Mouse (Mus musculus) neural tube, embryonic 11.5 days (tissue): ENCODE measurements around the gene Nt5c2. TPM values are rescaled to one million over a fixed set of nuclear protein-coding genes. Genes with fewer than 3 reads are reported as not detected.

Experiments used
- ATAC-seq: fragments of 200-750 bp; cut with Nextera tagmentation; 2 replicates; pipeline ENCODE4 v1.8.0; 2017; ENCODE audit warnings: moderate number of reproducible peaks, mild to moderate bottlenecking, moderate TSS enrichment, moderate library complexity; ENCODE audit not compliant: insufficient read depth, low FRiP score, low TSS enrichment
- DNase-seq: peaks from one replicate; pipeline ENCODE4 v3.0.0-alpha.2; 2015; ENCODE audit warnings: low spot score
- H3K27ac ChIP-seq: fragments of 300-500 bp; sonication (generic); 2 replicates; pipeline ENCODE4 v1.5.1; 2014; ENCODE audit warnings: low read depth, mild to moderate bottlenecking, low read length
- H3K27me3 ChIP-seq: fragments of 300-500 bp; sonication (generic); 2 replicates; pipeline ENCODE4 v1.6.1; 2014; ENCODE audit warnings: mild to moderate bottlenecking, low read length, mixed read lengths; ENCODE audit not compliant: control insufficient read depth, insufficient read depth
- H3K36me3 ChIP-seq: fragments of 300-500 bp; sonication (generic); 2 replicates; pipeline ENCODE4 v1.6.1; 2014; ENCODE audit warnings: mild to moderate bottlenecking, low read length, moderate library complexity, mixed read lengths; ENCODE audit not compliant: control insufficient read depth, insufficient read depth
- H3K4me1 ChIP-seq: fragments of 300-500 bp; sonication (generic); 2 replicates; pipeline ENCODE4 v1.6.1; 2014; ENCODE audit warnings: low read length, mixed read lengths; ENCODE audit not compliant: control insufficient read depth, insufficient read depth
- H3K4me2 ChIP-seq: fragments of 300-500 bp; sonication (generic); 2 replicates; pipeline ENCODE4 v1.6.1; 2014; ENCODE audit warnings: low read depth, mild to moderate bottlenecking, moderate library complexity
- H3K4me3 ChIP-seq: fragments of 300-500 bp; sonication (generic); 2 replicates; pipeline ENCODE4 v1.5.1; 2014; ENCODE audit warnings: low read depth, low read length
- H3K9ac ChIP-seq: fragments of 300-500 bp; sonication (generic); 2 replicates; pipeline ENCODE4 v1.6.1; 2014; ENCODE audit warnings: mild to moderate bottlenecking, low read length
- H3K9me3 ChIP-seq: fragments of 300-500 bp; sonication (generic); 2 replicates; pipeline ENCODE4 v1.6.1; 2016; ENCODE audit warnings: low read length; ENCODE audit not compliant: control insufficient read depth
- WGBS: fragments of 180-500 bp; shearing (Covaris S2); extraction: QIAGEN DNeasy Blood & Tissue Kit; methylation state at CpG from one replicate; pipeline ENCODE4 v1.1.7; 2014; 5-methylcytosine and 5-hydroxymethylcytosine counted together
- polyA plus RNA-seq: library from polyadenylated mRNA; unstranded; fragments of >200 nt; fragmentation: Nextera tagmentation; extraction: Ambion mirVana; gene quantifications from 2 replicates; pipeline ENCODE4 v1.2.1, GENCODE M21; 2014

Gene Nt5c2
- polyA plus RNA-seq, 1 experiment from 2014 or later = 68.3 TPM

DNA sequence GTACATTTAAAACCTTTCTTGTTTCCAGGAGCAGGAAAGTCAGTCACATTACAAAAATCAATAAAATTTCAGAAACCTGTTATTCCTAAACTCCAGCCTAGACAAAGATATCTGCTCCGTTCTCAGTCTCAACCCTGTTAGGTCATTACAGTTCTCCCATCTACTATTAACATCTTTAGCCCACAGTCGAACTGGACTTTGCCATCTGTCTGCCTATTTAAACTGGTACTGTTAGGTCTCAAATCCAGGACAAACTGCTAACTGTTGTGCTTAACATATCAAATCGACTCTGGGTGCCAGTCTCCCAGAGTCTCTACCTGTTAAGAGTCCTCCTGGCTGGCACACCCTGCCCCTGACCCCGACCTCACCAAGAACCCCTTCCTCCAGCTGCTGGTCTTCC is 109.0 kb downstream of the Nt5c2 start:
- H3K27me3 ChIP-seq = no peaks in the 10 kb centered on the region
- H3K27ac ChIP-seq = no peak overlapping the region
- H3K4me3 ChIP-seq = no peak overlapping the region
- ATAC-seq (no peak), DNase-seq (no peak)
- H3K9me3 ChIP-seq = no peaks in the 10 kb centered on the region
- no peaks in the 10 kb centered on the region for H3K4me1 ChIP-seq
- no peak overlapping the region for H3K9ac ChIP-seq
- H3K4me2 ChIP-seq = no peak overlapping the region
- 86% methylated on average over 4 of the region's 4 CpGs for WGBS
- H3K36me3 ChIP-seq = no peaks in the 10 kb centered on the region

DNA sequence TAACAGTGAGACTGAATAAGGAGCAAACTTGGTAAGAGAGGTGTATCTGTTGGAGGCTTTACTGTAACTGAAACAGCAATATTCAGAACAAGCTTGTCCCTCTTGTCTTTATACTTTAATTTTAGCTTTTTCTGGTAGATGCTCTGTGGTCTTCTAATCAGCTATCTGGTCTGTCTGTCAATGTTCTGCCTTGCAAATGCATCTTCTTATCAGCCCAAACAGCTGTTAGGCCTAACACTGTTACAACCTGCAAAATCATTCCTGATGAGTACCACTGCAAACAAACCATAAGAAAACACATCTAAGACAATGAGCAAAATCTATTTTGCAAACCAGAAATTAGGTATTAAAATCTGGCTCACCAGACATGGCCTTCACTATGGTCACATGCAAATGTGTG is 109.6 kb downstream of the Nt5c2 start:
- Histone ChIP-seq H3K9me3 (no peaks in the 10 kb centered on the region), H3K4me1 (no peaks in the 10 kb centered on the region), H3K27ac (no peak overlapping the region), H3K9ac (no peak overlapping the region), H3K4me3 (no peak overlapping the region), H3K27me3 (no peaks in the 10 kb centered on the region), H3K4me2 (no peak overlapping the region), H3K36me3 (no peaks in the 10 kb centered on the region)
- no peak for DNase-seq
- ATAC-seq = no peak

DNA sequence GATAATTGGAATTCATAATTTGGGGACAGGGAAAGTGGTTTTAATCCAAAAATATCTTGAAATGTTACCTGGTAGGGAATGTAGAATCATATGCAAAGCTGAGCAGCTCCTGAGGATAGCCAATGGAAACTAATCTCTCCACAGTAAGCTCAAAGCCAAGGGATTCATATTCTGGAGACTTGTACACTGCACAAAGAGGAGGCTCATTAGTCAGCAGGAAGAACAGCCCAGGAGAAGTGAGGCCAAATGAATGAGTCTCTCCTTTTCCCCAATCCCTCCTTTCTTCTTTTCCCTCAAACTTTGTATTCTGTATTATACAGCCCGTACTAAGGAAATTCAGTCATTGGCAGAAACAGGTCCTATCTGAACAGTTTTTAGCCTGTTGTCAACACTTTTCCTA is 110.0 kb downstream of the Nt5c2 start:
- Histone ChIP-seq H3K4me1 (no peaks in the 10 kb centered on the region), H3K9me3 (no peaks in the 10 kb centered on the region), H3K9ac (no peak overlapping the region), H3K4me2 (no peak overlapping the region), H3K27ac (no peak overlapping the region), H3K36me3 (no peaks in the 10 kb centered on the region), H3K4me3 (no peak overlapping the region), H3K27me3 (no peaks in the 10 kb centered on the region)
- ATAC-seq (no peak), DNase-seq (no peak)
- WGBS = 100% methylated on average over 1 of the region's 1 CpGs

DNA sequence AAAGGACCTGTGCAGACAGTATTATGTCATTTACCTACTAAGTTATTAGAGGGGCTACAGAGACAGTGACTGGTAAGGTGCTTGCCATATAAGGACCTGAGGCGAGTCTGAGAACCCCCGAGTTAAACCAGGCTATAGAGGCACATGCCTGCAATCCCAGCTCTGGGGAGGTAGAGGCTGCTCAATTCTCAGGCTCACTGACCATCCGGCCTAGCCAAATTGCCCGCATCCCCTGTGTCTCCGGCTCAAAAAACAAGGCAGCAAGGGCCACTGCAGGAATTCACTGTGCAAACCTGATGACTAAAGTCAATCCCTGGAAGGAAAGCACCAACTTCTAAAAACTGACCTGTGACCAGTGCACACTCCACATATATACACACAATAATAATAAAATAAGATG is 111.6 kb downstream of the Nt5c2 start:
- no peaks in the 10 kb centered on the region for H3K27me3 ChIP-seq
- no peak overlapping the region for H3K9ac ChIP-seq
- no peak overlapping the region for H3K27ac ChIP-seq
- no peaks in the 10 kb centered on the region for H3K36me3 ChIP-seq
- WGBS = 94% methylated on average over 5 of the region's 5 CpGs
- ATAC-seq (no peak), DNase-seq (no peak)
- no peaks in the 10 kb centered on the region for H3K4me1 ChIP-seq
- no peak overlapping the region for H3K4me2 ChIP-seq
- no peaks in the 10 kb centered on the region for H3K9me3 ChIP-seq
- no peak overlapping the region for H3K4me3 ChIP-seq

DNA sequence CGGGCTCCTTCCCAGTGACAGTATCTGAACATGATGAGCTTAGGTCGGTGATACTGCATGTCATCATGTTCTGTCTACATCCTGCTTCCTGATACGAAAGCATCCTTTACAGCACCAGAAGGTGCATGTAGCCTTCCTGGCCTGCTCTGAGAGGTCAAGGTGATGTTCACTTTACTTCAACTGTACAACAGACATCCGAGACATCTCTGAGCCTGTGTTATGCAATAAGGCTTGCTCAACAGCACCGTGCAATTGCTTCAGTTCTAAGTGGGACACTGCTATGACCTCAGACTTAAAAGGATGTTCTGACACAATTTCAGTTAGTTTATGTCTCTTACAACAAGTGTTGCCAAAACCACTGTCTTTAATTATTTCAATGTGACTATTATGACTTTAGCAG is 113.6 kb downstream of the Nt5c2 start:
- Histone ChIP-seq H3K9me3 (no peaks in the 10 kb centered on the region), H3K4me1 (no peaks in the 10 kb centered on the region), H3K4me3 (no peak overlapping the region), H3K4me2 (no peak overlapping the region), H3K27ac (no peak overlapping the region), H3K36me3 (peaks cover 6% of the 10 kb centered on the region), H3K9ac (no peak overlapping the region), H3K27me3 (no peaks in the 10 kb centered on the region)
- 92% methylated on average over 5 of the region's 5 CpGs for WGBS
- no peak for DNase-seq
- no peak for ATAC-seq

DNA sequence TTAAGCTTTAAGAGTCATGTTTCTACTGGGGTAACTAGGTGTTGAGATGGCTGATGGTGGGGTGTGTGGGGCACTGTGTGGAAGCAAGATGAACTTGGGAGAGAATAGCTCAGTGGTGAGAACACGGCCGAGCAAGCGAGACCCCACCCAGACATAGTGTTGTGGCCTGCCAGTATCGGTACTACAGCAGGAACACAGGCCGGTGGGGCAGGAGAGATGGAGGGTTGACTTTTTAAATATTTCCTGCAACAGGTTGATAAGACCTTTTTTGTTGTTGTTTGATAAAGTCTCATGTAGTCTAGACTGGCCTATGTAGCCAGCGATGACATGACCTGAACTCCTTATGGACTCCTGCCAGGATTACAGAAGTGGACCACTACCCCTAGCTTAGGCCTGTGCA is 114.2 kb downstream of the Nt5c2 start:
- WGBS = 92% methylated on average over 6 of the region's 6 CpGs
- no peak for ATAC-seq

DNA sequence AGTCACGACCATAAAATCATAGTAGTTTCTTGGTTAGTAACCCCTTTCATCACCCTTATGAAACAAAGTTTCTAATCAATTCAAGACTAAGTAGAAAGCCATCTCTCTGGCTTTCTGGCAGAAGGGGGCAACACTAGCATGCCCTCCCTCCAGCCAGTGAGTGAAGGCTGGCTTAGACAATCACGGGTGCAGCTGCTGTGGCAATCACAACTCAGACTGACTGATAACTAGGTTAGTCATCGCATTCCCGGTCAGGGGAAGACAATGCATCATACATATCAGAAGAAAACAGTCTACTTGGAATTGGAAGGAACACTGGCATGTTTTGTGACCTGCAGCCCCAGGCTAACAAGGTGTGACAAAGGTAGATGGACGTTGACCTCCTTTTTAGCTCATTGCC is 115.1 kb downstream of the Nt5c2 start:
- DNase-seq (no peak), ATAC-seq (no peak)
- WGBS = 82% methylated on average over 5 of the region's 5 CpGs
- no peaks in the 10 kb centered on the region for H3K9me3 ChIP-seq
- no peak overlapping the region for H3K4me2 ChIP-seq
- H3K9ac ChIP-seq = no peak overlapping the region
- no peaks in the 10 kb centered on the region for H3K27me3 ChIP-seq
- no peaks in the 10 kb centered on the region for H3K4me1 ChIP-seq
- H3K4me3 ChIP-seq = no peak overlapping the region
- H3K36me3 ChIP-seq = peaks cover 6% of the 10 kb centered on the region
- no peak overlapping the region for H3K27ac ChIP-seq

More for the DNA sequence above, 114.2 kb downstream of the Nt5c2 start:
- Histone ChIP-seq H3K9ac (no peak overlapping the region), H3K36me3 (peaks cover 6% of the 10 kb centered on the region), H3K27me3 (no peaks in the 10 kb centered on the region), H3K4me3 (no peak overlapping the region), H3K4me2 (no peak overlapping the region), H3K9me3 (no peaks in the 10 kb centered on the region), H3K27ac (no peak overlapping the region), H3K4me1 (no peaks in the 10 kb centered on the region)
- no peak for DNase-seq

DNA sequence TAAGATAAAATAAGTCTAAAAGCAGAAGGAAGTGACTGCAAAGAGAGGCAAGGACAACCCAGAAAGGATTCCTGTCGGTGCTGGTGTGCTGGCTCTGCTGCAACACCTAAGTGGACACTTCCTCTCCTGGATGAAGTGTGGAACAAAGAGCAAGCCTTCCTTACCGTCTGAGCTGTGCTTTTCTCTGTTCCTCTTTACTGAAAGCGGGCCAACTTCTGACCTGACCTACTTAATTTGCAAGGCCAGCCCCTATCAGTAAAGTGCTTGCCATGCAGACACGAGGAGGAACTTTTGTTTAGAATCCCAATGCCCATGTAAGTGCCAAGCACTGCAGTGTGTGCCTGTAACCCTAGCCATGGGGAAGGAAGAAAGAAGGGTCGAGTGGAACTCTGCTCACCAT is 115.6 kb downstream of the Nt5c2 start:
- Histone ChIP-seq H3K4me1 (no peaks in the 10 kb centered on the region), H3K4me2 (no peak overlapping the region), H3K36me3 (peaks cover 6% of the 10 kb centered on the region), H3K27me3 (no peaks in the 10 kb centered on the region), H3K4me3 (no peak overlapping the region), H3K9ac (no peak overlapping the region), H3K27ac (no peak overlapping the region), H3K9me3 (no peaks in the 10 kb centered on the region)
- ATAC-seq = no peak
- WGBS = 78% methylated on average over 5 of the region's 5 CpGs
- no peak for DNase-seq

DNA sequence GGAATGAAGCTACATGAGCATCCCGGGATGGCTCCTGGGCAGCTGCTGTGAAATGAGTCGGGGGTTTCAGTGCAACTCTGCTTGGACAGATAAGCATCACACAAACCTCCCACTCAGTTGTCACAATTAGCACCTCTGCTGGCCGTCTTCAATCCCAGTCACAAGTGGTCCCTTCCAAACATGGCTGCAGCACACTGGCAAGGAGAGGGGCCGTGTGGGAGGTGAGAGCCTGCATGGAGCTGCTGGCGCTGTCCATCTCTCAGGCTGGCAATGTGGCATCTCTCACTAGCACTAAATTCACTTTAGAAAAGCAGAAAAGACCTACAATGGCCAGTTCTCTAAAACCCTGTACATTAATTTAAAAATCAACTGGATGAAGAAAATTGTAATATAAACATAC is 116.7 kb downstream of the Nt5c2 start:
- H3K4me2 ChIP-seq = no peak overlapping the region
- H3K4me3 ChIP-seq = no peak overlapping the region
- H3K36me3 ChIP-seq = peaks cover 6% of the 10 kb centered on the region
- WGBS = 80% methylated on average over 5 of the region's 5 CpGs
- no peaks in the 10 kb centered on the region for H3K27me3 ChIP-seq
- no peaks in the 10 kb centered on the region for H3K4me1 ChIP-seq
- no peaks in the 10 kb centered on the region for H3K9me3 ChIP-seq
- no peak overlapping the region for H3K27ac ChIP-seq
- DNase-seq = no peak
- no peak overlapping the region for H3K9ac ChIP-seq
- ATAC-seq = no peak
